Mouse (Mus musculus) MEL (cell line): ENCODE data around the gene Dgcr8.

Experiments
- ETS1 ChIP-seq: IDR thresholded peaks from 2 replicates; pipeline ENCODE4 v1.6.1; 2012; ENCODE audit warnings: low read depth, mild to moderate bottlenecking, inconsistent platforms, low read length, improper control_type of control experiment, moderate library complexity
- ZC3H11A ChIP-seq: IDR thresholded peaks from 2 replicates; pipeline ENCODE4 v1.6.1; 2012; ENCODE audit warnings: low read depth, mild to moderate bottlenecking, inconsistent platforms, low read length, improper control_type of control experiment

DNA sequence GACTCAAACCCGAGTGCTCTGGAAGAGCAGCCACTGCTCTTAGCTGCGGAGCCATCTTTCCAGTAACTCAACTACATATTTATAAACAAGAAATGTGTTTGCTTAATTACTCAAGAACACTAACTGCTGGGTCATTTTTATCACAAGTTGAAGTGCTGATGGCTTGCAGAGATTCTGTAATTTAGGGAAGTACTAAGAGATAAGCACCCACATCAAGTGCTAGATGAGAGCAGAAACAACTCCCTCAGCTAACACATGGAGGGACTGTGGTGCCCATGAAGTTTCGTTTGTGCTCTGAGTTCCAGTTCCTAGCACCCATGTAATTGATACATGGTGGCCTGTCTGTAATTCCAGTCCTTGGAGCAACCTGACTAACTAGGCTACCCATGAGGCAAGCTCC lies 29.9 kb upstream of the Dgcr8 start:
- no peak for TF ChIP-seq ZC3H11A
- peak; percentile 44; the same call in 1 of the 2 replicates for TF ChIP-seq ETS1
